Mouse (Mus musculus) kidney, adult 11 months (tissue): Measurements from ENCODE around the gene Spa17.
A peak's percentile ranks its signal among the peaks of the same experiment; 100 is the strongest.

Experiments used
- DNase-seq: peaks from one replicate; pipeline ENCODE4 v3.0.0; 2022

Spa17 gene

GRCm38 (mm10) chr9:37613182-37613910 is at the start of gene Spa17:
TSS of gene Spa17 (minus strand) at chr9:37613722.
- peak; percentile 88 for DNase-seq

- DNase-seq = no peak
Measured at GRCm38 (mm10) chr9:37663210-37663609, 49.7 kb upstream of the Spa17 start.

GRCm38 (mm10) chr9:37659413-37659812 is 45.9 kb upstream of the Spa17 start:
- no peak for DNase-seq

GRCm38 (mm10) chr9:37656931-37657481 is 43.5 kb upstream of the Spa17 start, which contains the start of gene Tbrg1:
TSS of gene Tbrg1 (minus strand) at chr9:37657312.
- DNase-seq = peak; percentile 87

- peak; percentile 12 for DNase-seq
Measured at GRCm38 (mm10) chr9:37656439-37656881, 42.9 kb upstream of the Spa17 start.

- no peak for DNase-seq
Measured at GRCm38 (mm10) chr9:37655961-37656360, 42.4 kb upstream of the Spa17 start.

- DNase-seq = no peak
Measured at GRCm38 (mm10) chr9:37653836-37654235, 40.3 kb upstream of the Spa17 start.

- DNase-seq = no peak
Measured at GRCm38 (mm10) chr9:37650639-37651038, 37.1 kb upstream of the Spa17 start.

GRCm38 (mm10) chr9:37646246-37646645 is 32.7 kb upstream of the Spa17 start:
- DNase-seq = no peak

GRCm38 (mm10) chr9:37638721-37639120 is 25.2 kb upstream of the Spa17 start:
- DNase-seq = no peak

GRCm38 (mm10) chr9:37636800-37637542 is 23.4 kb upstream of the Spa17 start:
- no peak for DNase-seq

GRCm38 (mm10) chr9:37636335-37636734 is 22.8 kb upstream of the Spa17 start:
- DNase-seq = peak; percentile 21

GRCm38 (mm10) chr9:37634269-37634668 is 20.7 kb upstream of the Spa17 start:
- DNase-seq = no peak

GRCm38 (mm10) chr9:37632305-37632704 is 18.8 kb upstream of the Spa17 start:
- DNase-seq = no peak

GRCm38 (mm10) chr9:37629941-37630340 is 16.4 kb upstream of the Spa17 start:
- no peak for DNase-seq

GRCm38 (mm10) chr9:37628581-37628980 is 15.1 kb upstream of the Spa17 start:
- DNase-seq = no peak

- no peak for DNase-seq
Measured at GRCm38 (mm10) chr9:37627263-37627662, 13.7 kb upstream of the Spa17 start.

- peak; percentile 53 for DNase-seq
Measured at GRCm38 (mm10) chr9:37626103-37626567, 12.6 kb upstream of the Spa17 start.

GRCm38 (mm10) chr9:37625641-37626040 is 12.1 kb upstream of the Spa17 start:
- no peak for DNase-seq

- DNase-seq = no peak
Measured at GRCm38 (mm10) chr9:37625129-37625528, 11.6 kb upstream of the Spa17 start.

GRCm38 (mm10) chr9:37624502-37624901 is 11.0 kb upstream of the Spa17 start:
- DNase-seq = no peak

GRCm38 (mm10) chr9:37623981-37624380 is 10.5 kb upstream of the Spa17 start:
- DNase-seq = no peak

GRCm38 (mm10) chr9:37621290-37621689 is 7.8 kb upstream of the Spa17 start:
- DNase-seq = no peak

GRCm38 (mm10) chr9:37616770-37617169 is 3.2 kb upstream of the Spa17 start:
- peak; percentile 18 for DNase-seq
